8 mouse cellular contexts compared by ENCODE assay signal in the genomic region with DNA sequence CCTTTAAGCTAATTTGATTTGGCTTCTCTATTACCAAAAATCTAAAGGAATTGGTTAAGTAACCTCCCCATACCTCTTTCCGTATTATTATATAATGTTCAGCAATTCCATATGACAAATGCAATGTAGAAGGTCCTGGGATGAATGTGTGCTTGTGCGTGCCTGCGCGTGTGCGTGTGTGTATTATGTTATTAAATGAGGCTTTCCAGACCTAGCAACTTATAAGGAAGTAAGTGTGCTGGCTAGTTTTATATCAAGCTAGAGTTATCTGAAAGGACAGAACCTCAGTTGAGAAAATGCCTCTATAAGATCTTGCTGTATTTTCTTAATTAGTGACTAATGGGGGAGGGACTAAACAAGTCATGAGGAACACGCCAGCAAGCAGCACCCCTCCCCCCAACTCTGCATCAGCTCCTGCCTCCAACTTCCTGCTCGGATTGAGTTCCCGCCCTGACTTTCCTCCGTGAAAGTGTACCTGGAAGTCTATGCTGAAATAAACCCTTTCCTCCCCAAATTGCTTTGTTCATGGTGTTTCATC. TPM values are rescaled to one million over a fixed set of nuclear protein-coding genes. Genes with fewer than 3 reads are reported as not detected.
A peak's percentile ranks its signal among the peaks of the same experiment; 100 is the strongest.
DNase-seq lines count a peak whose midpoint lies in the region; ATAC-seq and TF ChIP-seq lines count a peak whose summit lies in the region.

No protein-coding gene starts in this region.

- no peak for ATAC-seq in midbrain, embryonic 15.5 days (replicated peaks)
- no peak; the same call in 1 of the 2 replicates for ATAC-seq in midbrain, embryonic 14.5 days (ENCODE audit: low FRiP score, low TSS enrichment)
- peak; percentile 10; the same call in 1 of the 2 replicates for ATAC-seq in forebrain, postnatal 0 days
- ATAC-seq in limb, embryonic 12.5 days (ENCODE audit: insufficient number of reproducible peaks, insufficient read depth, low FRiP score, low TSS enrichment, low read depth), result peak; percentile 51
- ATAC-seq in midbrain, postnatal 0 days (ENCODE audit: low FRiP score), result 0 out of 2 replicates have a peak, but pooled peaks have one; percentile 12
- ATAC-seq in inflammation-experienced regulatory T-cells, adult 6 months, result no peak

- no peaks in the 10 kb centered on the region for H3K36me3 ChIP-seq in midbrain, embryonic 15.5 days (replicated peaks)
- H3K36me3 ChIP-seq in midbrain, embryonic 14.5 days (ENCODE audit: control insufficient read depth, insufficient read depth, low read length), result no peaks in the 10 kb centered on the region
- H3K36me3 ChIP-seq in forebrain, postnatal 0 days (ENCODE audit: insufficient read depth), result no peaks in the 10 kb centered on the region
- H3K36me3 ChIP-seq in limb, embryonic 12.5 days, result no peaks in the 10 kb centered on the region
- no peaks in the 10 kb centered on the region for H3K36me3 ChIP-seq in midbrain, postnatal 0 days (ENCODE audit: insufficient read depth, low read length)

- no peaks in the 10 kb centered on the region for H3K27me3 ChIP-seq in midbrain, embryonic 15.5 days (replicated peaks)
- no peaks in the 10 kb centered on the region for H3K27me3 ChIP-seq in midbrain, embryonic 14.5 days (ENCODE audit: control insufficient read depth, insufficient read depth, low read length)
- H3K27me3 ChIP-seq in forebrain, postnatal 0 days (ENCODE audit: insufficient read depth, low read length), result no peaks in the 10 kb centered on the region
- H3K27me3 ChIP-seq in limb, embryonic 12.5 days, result no peaks in the 10 kb centered on the region
- H3K27me3 ChIP-seq in midbrain, postnatal 0 days (ENCODE audit: insufficient read depth, low read length), result no peaks in the 10 kb centered on the region

- WGBS in midbrain, embryonic 15.5 days, result 56% methylated on average over 9 of the region's 9 CpGs
- 61% methylated on average over 9 of the region's 9 CpGs for WGBS in midbrain, embryonic 14.5 days
- WGBS in forebrain, postnatal 0 days, result 59% methylated on average over 9 of the region's 9 CpGs
- WGBS in limb, embryonic 12.5 days, result 48% methylated on average over 9 of the region's 9 CpGs
- WGBS in midbrain, postnatal 0 days, result 57% methylated on average over 9 of the region's 9 CpGs

- no peaks in the 10 kb centered on the region for H3K9me3 ChIP-seq in midbrain, embryonic 15.5 days
- H3K9me3 ChIP-seq in midbrain, embryonic 14.5 days (ENCODE audit: control insufficient read depth, low read length), result no peaks in the 10 kb centered on the region
- no peaks in the 10 kb centered on the region for H3K9me3 ChIP-seq in forebrain, postnatal 0 days (ENCODE audit: low read length)
- no peaks in the 10 kb centered on the region for H3K9me3 ChIP-seq in limb, embryonic 12.5 days
- H3K9me3 ChIP-seq in midbrain, postnatal 0 days (ENCODE audit: low read length), result no peaks in the 10 kb centered on the region

- no peak for DNase-seq in midbrain, embryonic 14.5 days
- no peak for DNase-seq in forebrain, postnatal 0 days
- DNase-seq in midbrain, postnatal 0 days (ENCODE audit: low spot score), result no peak
- DNase-seq in left cerebral cortex, adult 11 months (ENCODE audit: low spot score), result no peak
- DNase-seq in spleen, postnatal 10 days (ENCODE audit: low spot score in 2 of 2), result no peak

- no peak overlapping the region for H3K4me3 ChIP-seq in midbrain, embryonic 15.5 days
- H3K4me3 ChIP-seq in midbrain, embryonic 14.5 days (replicated peaks; ENCODE audit: low read depth, low read length), result no peak overlapping the region
- no peak overlapping the region for H3K4me3 ChIP-seq in forebrain, postnatal 0 days (ENCODE audit: low read depth, low read length)
- H3K4me3 ChIP-seq in limb, embryonic 12.5 days (replicated peaks), result peak overlapping the region; percentile 19; the same call in 1 of the 2 replicates
- no peak overlapping the region for H3K4me3 ChIP-seq in midbrain, postnatal 0 days (ENCODE audit: low read depth, low read length)

- H3K9ac ChIP-seq in midbrain, embryonic 15.5 days, result no peak overlapping the region
- H3K9ac ChIP-seq in midbrain, embryonic 14.5 days (replicated peaks; ENCODE audit: low read length), result no peak overlapping the region
- no peak overlapping the region for H3K9ac ChIP-seq in forebrain, postnatal 0 days
- H3K9ac ChIP-seq in limb, embryonic 12.5 days (replicated peaks), result no peak overlapping the region
- no peak overlapping the region for H3K9ac ChIP-seq in midbrain, postnatal 0 days (replicated peaks; ENCODE audit: low read length, poor library complexity, severe bottlenecking)

- peak overlapping the region; percentile 17; the same call in 1 of the 2 replicates for H3K4me2 ChIP-seq in midbrain, embryonic 15.5 days
- H3K4me2 ChIP-seq in midbrain, embryonic 14.5 days (ENCODE audit: low read length), result no peak overlapping the region
- no peak overlapping the region for H3K4me2 ChIP-seq in forebrain, postnatal 0 days (ENCODE audit: low read depth)
- peak overlapping the region; percentile 41 for H3K4me2 ChIP-seq in limb, embryonic 12.5 days
- no peak overlapping the region for H3K4me2 ChIP-seq in midbrain, postnatal 0 days (ENCODE audit: low read depth, low read length, poor library complexity, severe bottlenecking)

- TF ChIP-seq CTCF in forebrain, postnatal 0 days (IDR thresholded peaks at IDR 0.05; ENCODE audit: low read depth), result no peak
- TF ChIP-seq CTCF in midbrain, postnatal 0 days (IDR thresholded peaks at IDR 0.05), result no peak

- peaks cover 24% of the 10 kb centered on the region for H3K4me1 ChIP-seq in midbrain, embryonic 15.5 days
- peaks cover 11% of the 10 kb centered on the region; the same call in 1 of the 2 replicates for H3K4me1 ChIP-seq in midbrain, embryonic 14.5 days (ENCODE audit: control insufficient read depth, insufficient read depth, low read length)
- 0 out of 2 replicates have a peak, but pooled peaks cover 4% of the 10 kb centered on the region for H3K4me1 ChIP-seq in forebrain, postnatal 0 days (ENCODE audit: insufficient read depth)
- no peaks in the 10 kb centered on the region; the same call in 1 of the 2 replicates for H3K4me1 ChIP-seq in limb, embryonic 12.5 days (replicated peaks)
- peaks cover 6% of the 10 kb centered on the region; the same call in 1 of the 2 replicates for H3K4me1 ChIP-seq in midbrain, postnatal 0 days (ENCODE audit: insufficient read depth, low read length)

- H3K27ac ChIP-seq in midbrain, embryonic 15.5 days, result no peak overlapping the region
- H3K27ac ChIP-seq in midbrain, embryonic 14.5 days (replicated peaks; ENCODE audit: low read depth, low read length), result no peak overlapping the region
- no peak overlapping the region for H3K27ac ChIP-seq in forebrain, postnatal 0 days (ENCODE audit: low read depth, low read length)
- no peak overlapping the region for H3K27ac ChIP-seq in limb, embryonic 12.5 days
- H3K27ac ChIP-seq in midbrain, postnatal 0 days (ENCODE audit: low read depth, low read length), result no peak overlapping the region

RNA-seq across cellular contexts. Expression of gene Epm2aip1, which starts 17.6 kb away (rescaled TPM):
- 60.4 and 68.6 TPM in 2 replicates for polyA plus RNA-seq in midbrain, embryonic 15.5 days (2015; fragmentation: Nextera tagmentation; extraction: Ambion mirVana)
- polyA plus RNA-seq in midbrain, embryonic 14.5 days (2014; fragmentation: Nextera tagmentation; extraction: Ambion mirVana), result 77.0 and 93.4 TPM in 2 replicates
- total RNA-seq in forebrain, postnatal 0 days (2014; rRNA removed), result 75.9 and 101 TPM in 2 replicates
- polyA plus RNA-seq in forebrain, postnatal 0 days (2015; fragmentation: Nextera tagmentation; extraction: Ambion mirVana), result 28.2 and 37.0 TPM in 2 replicates
- 41.2 and 46.4 TPM in 2 replicates for polyA plus RNA-seq in limb, embryonic 12.5 days (2016; fragmentation: Nextera tagmentation; extraction: Ambion mirVana)
- total RNA-seq in midbrain, postnatal 0 days (2014; rRNA removed), result 95.1 and 127 TPM in 2 replicates
- 41.1 and 46.6 TPM in 2 replicates for polyA plus RNA-seq in midbrain, postnatal 0 days (2015; fragmentation: Nextera tagmentation; extraction: Ambion mirVana)
- polyA plus RNA-seq in inflammation-experienced regulatory T-cells, adult 6 months (2017; shearing (Covaris generic)), result 1 to 10 TPM; 5.0 to 9.3 (median 8.6) TPM

RNA-seq across cellular contexts. Expression of gene Mlh1, which starts 17.8 kb away (rescaled TPM):
- 25.7 and 31.3 TPM in 2 replicates for polyA plus RNA-seq in midbrain, embryonic 15.5 days (2015; fragmentation: Nextera tagmentation; extraction: Ambion mirVana)
- polyA plus RNA-seq in midbrain, embryonic 14.5 days (2014; fragmentation: Nextera tagmentation; extraction: Ambion mirVana), result 25.0 and 30.4 TPM in 2 replicates
- 23.0 and 23.6 TPM in 2 replicates for total RNA-seq in forebrain, postnatal 0 days (2014; rRNA removed)
- polyA plus RNA-seq in forebrain, postnatal 0 days (2015; fragmentation: Nextera tagmentation; extraction: Ambion mirVana), result 17.3 and 18.4 TPM in 2 replicates
- polyA plus RNA-seq in limb, embryonic 12.5 days (2016; fragmentation: Nextera tagmentation; extraction: Ambion mirVana), result 45.1 and 45.2 TPM in 2 replicates
- total RNA-seq in midbrain, postnatal 0 days (2014; rRNA removed), result 12.6 and 19.6 TPM in 2 replicates
- 20.4 and 20.6 TPM in 2 replicates for polyA plus RNA-seq in midbrain, postnatal 0 days (2015; fragmentation: Nextera tagmentation; extraction: Ambion mirVana)
- polyA plus RNA-seq in inflammation-experienced regulatory T-cells, adult 6 months (2017; shearing (Covaris generic)), result 10 to 100 TPM in 2 of 3 experiments, 1 to 10 TPM in 1; 8.7 to 27.4 (median 14.4) TPM

RNA-seq across cellular contexts. Expression of gene Trank1, which starts 22.2 kb away (rescaled TPM):
- 13.9 and 15.8 TPM in 2 replicates for polyA plus RNA-seq in midbrain, embryonic 15.5 days (2015; fragmentation: Nextera tagmentation; extraction: Ambion mirVana)
- 14.2 and 18.1 TPM in 2 replicates for polyA plus RNA-seq in midbrain, embryonic 14.5 days (2014; fragmentation: Nextera tagmentation; extraction: Ambion mirVana)
- total RNA-seq in forebrain, postnatal 0 days (2014; rRNA removed), result 61.7 and 92.5 TPM in 2 replicates
- polyA plus RNA-seq in forebrain, postnatal 0 days (2015; fragmentation: Nextera tagmentation; extraction: Ambion mirVana), result 7.5 and 10.9 TPM in 2 replicates
- polyA plus RNA-seq in limb, embryonic 12.5 days (2016; fragmentation: Nextera tagmentation; extraction: Ambion mirVana), result 0.10 and 0.12 TPM in 2 replicates
- total RNA-seq in midbrain, postnatal 0 days (2014; rRNA removed), result 55.7 and 103 TPM in 2 replicates
- 17.6 and 21.9 TPM in 2 replicates for polyA plus RNA-seq in midbrain, postnatal 0 days (2015; fragmentation: Nextera tagmentation; extraction: Ambion mirVana)
- not detected for polyA plus RNA-seq in inflammation-experienced regulatory T-cells, adult 6 months (2017; shearing (Covaris generic))

Comparison
In these comparisons a context has a peak if more than half of its experiments do, and no peak if none do; other contexts are left out.
1. ATAC-seq: peak in forebrain, postnatal 0 days (single experiment), limb, embryonic 12.5 days (single experiment) and midbrain, postnatal 0 days (single experiment); none in midbrain, embryonic 15.5 days (single experiment), midbrain, embryonic 14.5 days (single experiment) and inflammation-experienced regulatory T-cells, adult 6 months (single experiment).
2. H3K4me2 ChIP-seq: peak in midbrain, embryonic 15.5 days (single experiment) and limb, embryonic 12.5 days (single experiment); none in midbrain, embryonic 14.5 days (single experiment), forebrain, postnatal 0 days (single experiment) and midbrain, postnatal 0 days (single experiment).